In genomic region chr3:61409683-61410082, GRCm38 (mm10) we compare ENCODE assay signal across 10 mouse cellular contexts. TPM values are rescaled to one million over a fixed set of nuclear protein-coding genes. Genes with fewer than 3 reads are reported as not detected.
DNase-seq lines count a peak whose midpoint lies in the region; ATAC-seq and TF ChIP-seq lines count a peak whose summit lies in the region.
"Had no signal": no experiment of that assay in that cellular context is flagged by ENCODE, and none has a peak within 500 bp of the region (broad histone marks: within the 10 kb centered on the region; RNA-seq: fewer than 3 reads in every experiment).

No protein-coding gene starts in this region.

- WGBS in heart, postnatal 0 days = 34% methylated on average over 6 of the region's 6 CpGs
- 89% methylated on average over 6 of the region's 6 CpGs for WGBS in midbrain, postnatal 0 days

- no peak overlapping the region for H3K9ac ChIP-seq in heart, postnatal 0 days (replicated peaks; ENCODE audit: low read depth, low read length)
- no peak overlapping the region for H3K9ac ChIP-seq in midbrain, postnatal 0 days (replicated peaks; ENCODE audit: low read length, poor library complexity, severe bottlenecking)
- H3K9ac ChIP-seq: embryonic facial prominence, embryonic 15.5 days; limb, embryonic 13.5 days had no signal

- peak; percentile 8 to 10 for DNase-seq in spleen, adult 18-20 months
- no peak for DNase-seq in spleen, adult 12 weeks (ENCODE audit: low spot score)
- peak; percentile 48 for DNase-seq in heart, postnatal 0 days (ENCODE audit: low spot score)
- peak; percentile 55 for DNase-seq in lung, postnatal 25 days (ENCODE audit: low spot score)
- DNase-seq in thymus, postnatal 36 days = peak; percentile 3 to 9
- DNase-seq in midbrain, postnatal 0 days (ENCODE audit: low spot score) = no peak
- DNase-seq in adrenal gland, adult 8-10 months = no peak

- no peaks in the 10 kb centered on the region for H3K36me3 ChIP-seq in heart, postnatal 0 days (replicated peaks; ENCODE audit: control insufficient read depth, insufficient read depth, low read length)
- H3K36me3 ChIP-seq in midbrain, postnatal 0 days (ENCODE audit: insufficient read depth, low read length) = no peaks in the 10 kb centered on the region
- H3K36me3 ChIP-seq: embryonic facial prominence, embryonic 15.5 days; limb, embryonic 13.5 days had no signal

- no peak overlapping the region for H3K4me2 ChIP-seq in heart, postnatal 0 days (ENCODE audit: low read depth, low read length)
- H3K4me2 ChIP-seq in midbrain, postnatal 0 days (ENCODE audit: low read depth, low read length, poor library complexity, severe bottlenecking) = no peak overlapping the region
- H3K4me2 ChIP-seq: embryonic facial prominence, embryonic 15.5 days; limb, embryonic 13.5 days had no signal

- no peak for TF ChIP-seq CTCF in heart, postnatal 0 days (IDR thresholded peaks at IDR 0.05; ENCODE audit: low read depth)
- no peak for TF ChIP-seq CTCF in midbrain, postnatal 0 days (IDR thresholded peaks at IDR 0.05)

- no peaks in the 10 kb centered on the region for H3K4me1 ChIP-seq in heart, postnatal 0 days (ENCODE audit: control insufficient read depth, insufficient read depth)
- H3K4me1 ChIP-seq in midbrain, postnatal 0 days (ENCODE audit: insufficient read depth, low read length) = no peaks in the 10 kb centered on the region
- H3K4me1 ChIP-seq: embryonic facial prominence, embryonic 15.5 days; limb, embryonic 13.5 days had no signal

- H3K27me3 ChIP-seq in heart, postnatal 0 days (ENCODE audit: control insufficient read depth, insufficient read depth, low read length) = no peaks in the 10 kb centered on the region
- no peaks in the 10 kb centered on the region for H3K27me3 ChIP-seq in midbrain, postnatal 0 days (ENCODE audit: insufficient read depth, low read length)
- H3K27me3 ChIP-seq: embryonic facial prominence, embryonic 15.5 days; limb, embryonic 13.5 days had no signal

- ATAC-seq in heart, postnatal 0 days (ENCODE audit: insufficient read depth, low read depth) = peak; percentile 57
- no peak for ATAC-seq in midbrain, postnatal 0 days (ENCODE audit: low FRiP score)
- ATAC-seq in erythroblast, adult 5-6 weeks (replicated peaks; ENCODE audit: low FRiP score, poor library complexity, severe bottlenecking) = no peak

- H3K4me3 ChIP-seq in heart, postnatal 0 days (ENCODE audit: low read depth, low read length) = no peak overlapping the region
- no peak overlapping the region for H3K4me3 ChIP-seq in midbrain, postnatal 0 days (ENCODE audit: low read depth, low read length)
- H3K4me3 ChIP-seq: embryonic facial prominence, embryonic 15.5 days; limb, embryonic 13.5 days had no signal

- peak overlapping the region; percentile 67 for H3K27ac ChIP-seq in heart, postnatal 0 days (ENCODE audit: low read depth)
- H3K27ac ChIP-seq in midbrain, postnatal 0 days (ENCODE audit: low read depth, low read length) = no peak overlapping the region
- H3K27ac ChIP-seq: embryonic facial prominence, embryonic 15.5 days; limb, embryonic 13.5 days had no signal

- no peaks in the 10 kb centered on the region for H3K9me3 ChIP-seq in heart, postnatal 0 days (replicated peaks; ENCODE audit: control insufficient read depth, low read length)
- no peaks in the 10 kb centered on the region for H3K9me3 ChIP-seq in midbrain, postnatal 0 days (ENCODE audit: low read length)
- H3K9me3 ChIP-seq: embryonic facial prominence, embryonic 15.5 days; limb, embryonic 13.5 days had no signal

- no peak for TF ChIP-seq EP300 in heart, postnatal 0 days (IDR thresholded peaks at IDR 0.05; ENCODE audit: low read depth)

RNA-seq across cellular contexts. Expression of gene B430305J03Rik, which starts 43.9 kb away (rescaled TPM):
- total RNA-seq in heart, postnatal 0 days (2014; rRNA removed; ENCODE audit: low replicate concordance) = 0.04 TPM in 1 of 2 replicates, not detected in the other
- polyA plus RNA-seq in heart, postnatal 0 days (2015; fragmentation: Nextera tagmentation; extraction: Ambion mirVana) = not detected in 2 replicates
- total RNA-seq in midbrain, postnatal 0 days (2014; rRNA removed) = 1.8 and 2.6 TPM in 2 replicates
- not detected in 2 replicates for polyA plus RNA-seq in midbrain, postnatal 0 days (2015; fragmentation: Nextera tagmentation; extraction: Ambion mirVana)
- total RNA-seq in adrenal gland, adult 8-10 months (2022) = under 1 TPM in 3 of 4 experiments, not detected in 1; 0.12 to 0.27 (median 0.17) TPM
- not detected in 2 replicates for total RNA-seq in erythroblast, adult 5-6 weeks (2015; ENCODE audit: low replicate concordance)
- not detected in 2 replicates for total RNA-seq in erythroblast, adult 5-6 weeks (2017; ENCODE audit: low replicate concordance)
- polyA plus RNA-seq: embryonic facial prominence, embryonic 15.5 days; limb, embryonic 13.5 days had no signal

RNA-seq across cellular contexts. Expression of gene Rap2b, which starts 48.2 kb away (rescaled TPM):
- total RNA-seq in heart, postnatal 0 days (2014; rRNA removed; ENCODE audit: low replicate concordance) = 2.1 and 4.2 TPM in 2 replicates
- polyA plus RNA-seq in heart, postnatal 0 days (2015; fragmentation: Nextera tagmentation; extraction: Ambion mirVana) = 4.7 and 5.1 TPM in 2 replicates
- total RNA-seq in midbrain, postnatal 0 days (2014; rRNA removed) = 7.6 and 12.0 TPM in 2 replicates
- polyA plus RNA-seq in midbrain, postnatal 0 days (2015; fragmentation: Nextera tagmentation; extraction: Ambion mirVana) = 14.9 and 16.8 TPM in 2 replicates
- 1 to 10 TPM; 4.5 to 5.7 (median 4.8) TPM for total RNA-seq in adrenal gland, adult 8-10 months (2022)
- 1.9 and 4.6 TPM in 2 replicates for total RNA-seq in erythroblast, adult 5-6 weeks (2015; ENCODE audit: low replicate concordance)
- 0.43 and 2.1 TPM in 2 replicates for total RNA-seq in erythroblast, adult 5-6 weeks (2017; ENCODE audit: low replicate concordance)

Comparison
In these comparisons a context has a peak if more than half of its experiments do, and no peak if none do; other contexts are left out.
1. DNase-seq: peak in spleen, adult 18-20 months (2 of 2), heart, postnatal 0 days (single experiment), lung, postnatal 25 days (single experiment) and thymus, postnatal 36 days (2 of 2); none in spleen, adult 12 weeks (single experiment), midbrain, postnatal 0 days (single experiment) and adrenal gland, adult 8-10 months (single experiment).